Mouse (Mus musculus) C3H10T1/2 (cell line): ENCODE data around the gene Ect2l. TPM values are rescaled to one million over a fixed set of nuclear protein-coding genes. Genes with fewer than 3 reads are reported as not detected.

Experiments used
- polyA plus RNA-seq, 2 experiments: library from polyadenylated mRNA; unstranded; fragments of >200 nt; fragmentation: generic; extraction: Trizol; gene quantifications; one replicate each; pipeline ENCODE4 v1.2.1; 2012; ENCODE audit warnings: missing spikeins in 2 of 2

Gene Ect2l
- not detected for polyA plus RNA-seq

DNA sequence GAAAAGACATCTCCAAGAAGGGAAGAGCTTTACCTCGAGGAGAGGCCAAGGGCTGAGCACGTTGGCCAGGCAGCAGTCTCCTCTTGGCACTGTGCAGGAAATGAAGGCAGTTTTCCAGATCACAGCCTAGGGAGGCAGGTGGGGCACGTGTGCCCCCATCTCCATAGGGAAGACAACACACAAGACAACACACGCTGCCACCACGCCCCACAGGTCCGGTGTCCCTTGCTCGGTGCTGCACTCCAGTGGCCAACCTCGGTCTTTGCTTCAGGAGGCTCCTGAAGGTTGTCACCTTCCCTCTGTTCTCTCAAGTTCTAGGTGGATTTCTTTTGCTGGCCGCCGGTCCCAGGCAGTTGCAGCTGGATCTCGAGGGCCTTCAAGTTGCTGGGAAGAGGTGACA lies at the start of gene Ect2l:
Gene Ect2l (minus strand): TSS at position 165 of the 400 bp plus-strand sequence.

DNA sequence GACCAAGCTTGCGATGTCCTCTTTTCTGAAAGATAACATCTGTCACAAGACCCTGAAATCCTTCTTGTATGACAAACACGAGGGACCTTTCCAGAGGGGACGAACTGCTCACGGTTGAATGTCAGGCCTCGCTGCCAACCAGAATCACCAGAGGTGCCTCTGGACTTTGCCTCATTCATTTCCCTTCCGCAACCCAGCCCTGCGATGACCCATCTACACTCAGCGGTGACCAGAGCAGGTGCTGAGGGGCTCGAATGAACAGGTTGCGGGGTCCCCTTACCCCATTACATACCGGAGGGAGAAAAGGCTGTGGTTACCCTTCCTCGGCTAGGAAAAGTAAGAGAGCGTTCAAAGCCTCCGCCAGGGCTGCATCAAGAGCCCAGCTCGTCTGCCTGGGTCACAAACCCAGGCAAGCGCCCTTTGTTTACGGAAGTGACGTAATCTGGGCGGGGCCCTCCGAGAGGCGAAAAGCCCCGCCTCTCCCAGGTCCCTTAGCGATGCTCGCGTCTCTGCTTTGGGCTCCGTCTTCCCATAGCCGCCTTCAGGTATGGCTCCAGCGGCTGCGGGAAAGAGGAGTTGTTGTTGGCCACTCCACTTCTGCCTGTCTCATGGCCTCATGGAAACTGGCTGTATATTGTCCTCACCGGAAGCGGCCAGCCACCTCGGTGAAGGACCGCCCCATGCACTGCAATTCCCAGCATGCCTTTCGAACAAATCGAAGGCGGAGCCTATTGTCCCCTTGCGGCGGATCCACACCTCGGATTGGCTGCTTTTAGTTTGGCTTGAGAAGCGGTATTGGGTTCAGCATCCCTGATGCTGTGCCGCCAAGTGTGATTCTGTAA lies 24.1 kb upstream of the Ect2l start, which contains the start of gene Ccdc28a:
Gene Ccdc28a (minus strand): TSS at position 439 of the 842 bp plus-strand sequence.

Other genes starting within 250 kb of the Ect2l start
- gene Abracl, start 187.6 kb downstream of the Ect2l start, polyA plus RNA-seq = 10 to 100 TPM; 11.5 to 48.2 TPM
- gene Reps1, start 155.0 kb downstream of the Ect2l start, polyA plus RNA-seq = 10 to 100 TPM; 17.9 to 36.4 TPM
- gene Ccdc28a, start 24.1 kb upstream of the Ect2l start, polyA plus RNA-seq = 10 to 100 TPM in 1 of 2 experiments, 1 to 10 TPM in 1; 1.6 to 11.7 TPM
- gene Nhsl1, start 108.1 kb upstream of the Ect2l start, polyA plus RNA-seq = 1 to 10 TPM in 1 of 2 experiments, under 1 TPM in 1; 0.66 to 6.1 TPM